Mouse (Mus musculus): ENCODE results near the gene AC109138.7. TPM values are rescaled to one million over a fixed set of nuclear protein-coding genes. Genes with fewer than 3 reads are reported as not detected.

The AC109138.7 gene
- polyA plus RNA-seq, 1 experiment from 2014 or later = not detected

DNA sequence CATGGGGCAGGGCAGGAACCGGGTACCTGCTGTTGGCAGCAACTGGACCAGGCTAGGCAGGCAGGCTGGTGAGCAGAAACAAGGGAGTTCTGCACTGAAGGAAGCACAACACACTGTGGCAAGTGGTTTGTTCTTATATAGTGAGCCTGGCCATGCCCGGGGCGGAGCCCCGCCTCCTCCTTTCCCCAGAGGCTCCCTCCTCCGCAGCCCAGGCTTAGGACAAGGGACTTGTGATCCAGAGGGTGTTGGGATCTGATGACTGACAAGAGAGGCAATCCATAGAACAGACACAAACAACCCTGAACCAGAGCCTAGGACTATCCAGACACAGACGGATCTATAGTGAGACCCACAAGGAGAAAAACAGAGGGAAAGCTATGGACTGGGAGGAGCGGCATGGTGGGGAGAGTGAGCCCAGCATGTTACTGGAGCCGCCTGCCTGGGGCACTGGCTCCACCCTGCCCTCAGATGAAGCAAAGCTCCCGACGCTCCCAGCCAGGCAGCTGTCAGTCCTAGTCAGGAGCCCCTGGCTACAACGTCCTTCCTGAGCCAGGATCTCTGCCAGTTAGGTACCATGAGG, 38.7 kb upstream of the AC109138.7 start, which contains the start of gene Carns1:
Gene Carns1 (minus strand): TSS at position 112 of the 580 bp plus-strand sequence.
- no peaks in the 10 kb centered on the region for H3K36me3 ChIP-seq (ENCODE audit: control insufficient read depth, insufficient read depth, low read length)
- peak within 1 kb of the TSS; percentile 38; the same call in 1 of the 2 replicates for H3K9ac ChIP-seq (replicated peaks; ENCODE audit: low read length)
- WGBS = 2% methylated on average over 11 of the region's 11 CpGs
- DNase-seq = peak; percentile 44
- no peak within 1 kb of the TSS for H3K4me3 ChIP-seq (replicated peaks; ENCODE audit: low read depth, low read length)
- no peaks in the 10 kb centered on the region for H3K9me3 ChIP-seq (ENCODE audit: control insufficient read depth, low read length)
- no peak for ATAC-seq (ENCODE audit: low FRiP score, low TSS enrichment)
- H3K4me2 ChIP-seq (ENCODE audit: low read length) = peak within 1 kb of the TSS; percentile 9
- H3K27ac ChIP-seq (replicated peaks; ENCODE audit: low read depth, low read length) = 0 out of 2 replicates have a peak within 1 kb of the TSS, but pooled peaks have one; percentile 0
- H3K4me1 ChIP-seq (ENCODE audit: control insufficient read depth, insufficient read depth, low read length) = peaks cover 10% of the 10 kb centered on the region
- no peaks in the 10 kb centered on the region for H3K27me3 ChIP-seq (ENCODE audit: control insufficient read depth, insufficient read depth, low read length)

DNA sequence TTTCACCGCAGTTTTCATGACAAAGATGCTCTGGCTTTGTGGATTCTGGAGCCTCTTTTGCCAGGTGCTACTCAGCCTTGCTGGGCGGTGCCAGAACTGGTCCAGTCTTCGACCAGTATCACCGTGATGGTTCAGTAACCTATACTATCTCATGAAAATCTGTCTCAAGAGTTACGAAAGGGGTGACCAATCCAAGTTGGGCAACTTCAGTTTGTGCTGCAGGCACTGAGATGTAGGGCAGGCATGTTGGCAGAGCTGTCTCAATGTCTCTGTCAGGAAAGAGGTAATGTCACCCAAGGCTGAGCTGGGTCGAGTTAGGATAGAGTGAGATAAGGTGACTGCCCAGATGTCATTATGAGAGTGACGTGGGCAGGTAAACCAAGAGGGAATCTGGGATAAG, 33.7 kb upstream of the AC109138.7 start:
- Histone ChIP-seq H3K36me3 (ENCODE audit: control insufficient read depth, insufficient read depth, low read length) (no peaks in the 10 kb centered on the region), H3K27ac (replicated peaks; ENCODE audit: low read depth, low read length) (no peak overlapping the region), H3K4me3 (replicated peaks; ENCODE audit: low read depth, low read length) (no peak overlapping the region), H3K4me2 (ENCODE audit: low read length) (no peak overlapping the region), H3K9ac (replicated peaks; ENCODE audit: low read length) (no peak overlapping the region), H3K27me3 (ENCODE audit: control insufficient read depth, insufficient read depth, low read length) (no peaks in the 10 kb centered on the region), H3K4me1 (ENCODE audit: control insufficient read depth, insufficient read depth, low read length) (peaks cover 5% of the 10 kb centered on the region), H3K9me3 (ENCODE audit: control insufficient read depth, low read length) (no peaks in the 10 kb centered on the region)
- ATAC-seq (ENCODE audit: low FRiP score, low TSS enrichment) (no peak), DNase-seq (no peak)
- WGBS = 89% methylated on average over 7 of the region's 7 CpGs

DNA sequence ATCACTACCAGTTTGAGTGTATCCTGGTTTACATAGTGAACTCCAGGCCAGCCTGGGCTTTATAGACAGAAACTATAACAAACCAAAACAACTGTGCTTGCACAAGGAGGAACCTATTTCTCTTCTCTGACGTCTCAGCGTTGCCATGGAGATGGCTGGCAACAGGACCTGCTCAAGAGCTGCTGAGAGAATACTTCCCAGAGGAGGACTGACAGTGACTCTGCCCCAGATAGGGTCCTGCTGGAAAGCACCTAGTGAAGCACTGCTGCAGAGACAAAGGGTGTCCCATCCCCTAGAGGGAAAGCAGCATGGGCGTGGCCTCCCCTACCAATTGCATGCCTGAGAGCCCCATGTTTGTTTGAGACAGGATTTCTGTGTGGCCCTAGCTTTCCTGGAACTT, 32.3 kb upstream of the AC109138.7 start:
- no peak for ATAC-seq (ENCODE audit: low FRiP score, low TSS enrichment)

DNA sequence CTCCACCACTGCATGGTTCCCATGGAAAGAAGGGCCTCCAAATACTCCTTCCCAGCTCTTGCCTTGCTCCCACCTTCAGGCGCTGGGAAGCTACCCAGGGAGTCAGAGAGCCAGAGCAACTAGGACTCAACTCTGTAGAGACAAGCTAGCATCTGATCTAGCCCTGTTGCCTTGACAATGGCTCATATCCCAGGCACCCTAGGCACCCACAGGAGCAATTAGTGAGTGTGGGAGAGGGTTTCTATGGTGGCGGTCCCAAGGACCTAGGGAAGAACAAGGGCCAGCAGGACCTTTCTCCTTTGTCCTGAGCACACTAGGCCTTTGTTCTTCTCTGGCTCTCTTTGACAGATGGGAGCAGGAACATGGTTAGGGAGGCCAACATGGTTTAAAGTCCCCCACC, 30.5 kb upstream of the AC109138.7 start:
- Histone ChIP-seq H3K27me3 (ENCODE audit: control insufficient read depth, insufficient read depth, low read length) (no peaks in the 10 kb centered on the region), H3K27ac (replicated peaks; ENCODE audit: low read depth, low read length) (no peak overlapping the region), H3K36me3 (ENCODE audit: control insufficient read depth, insufficient read depth, low read length) (no peaks in the 10 kb centered on the region), H3K4me2 (ENCODE audit: low read length) (no peak overlapping the region), H3K9ac (replicated peaks; ENCODE audit: low read length) (no peak overlapping the region), H3K4me3 (replicated peaks; ENCODE audit: low read depth, low read length) (no peak overlapping the region), H3K9me3 (ENCODE audit: control insufficient read depth, low read length) (no peaks in the 10 kb centered on the region), H3K4me1 (ENCODE audit: control insufficient read depth, insufficient read depth, low read length) (no peaks in the 10 kb centered on the region)
- no peak for DNase-seq
- no peak for ATAC-seq (ENCODE audit: low FRiP score, low TSS enrichment)
- WGBS = 63% methylated on average over 2 of the region's 2 CpGs

More for the DNA sequence above, 32.3 kb upstream of the AC109138.7 start:
- H3K4me2 ChIP-seq (ENCODE audit: low read length) = no peak overlapping the region
- 43% methylated on average over 3 of the region's 3 CpGs for WGBS
- no peak overlapping the region for H3K4me3 ChIP-seq (replicated peaks; ENCODE audit: low read depth, low read length)
- no peaks in the 10 kb centered on the region for H3K9me3 ChIP-seq (ENCODE audit: control insufficient read depth, low read length)
- H3K4me1 ChIP-seq (ENCODE audit: control insufficient read depth, insufficient read depth, low read length) = no peaks in the 10 kb centered on the region
- no peaks in the 10 kb centered on the region for H3K36me3 ChIP-seq (ENCODE audit: control insufficient read depth, insufficient read depth, low read length)
- no peaks in the 10 kb centered on the region for H3K27me3 ChIP-seq (ENCODE audit: control insufficient read depth, insufficient read depth, low read length)
- no peak overlapping the region for H3K9ac ChIP-seq (replicated peaks; ENCODE audit: low read length)
- H3K27ac ChIP-seq (replicated peaks; ENCODE audit: low read depth, low read length) = no peak overlapping the region
- DNase-seq = peak; percentile 71

DNA sequence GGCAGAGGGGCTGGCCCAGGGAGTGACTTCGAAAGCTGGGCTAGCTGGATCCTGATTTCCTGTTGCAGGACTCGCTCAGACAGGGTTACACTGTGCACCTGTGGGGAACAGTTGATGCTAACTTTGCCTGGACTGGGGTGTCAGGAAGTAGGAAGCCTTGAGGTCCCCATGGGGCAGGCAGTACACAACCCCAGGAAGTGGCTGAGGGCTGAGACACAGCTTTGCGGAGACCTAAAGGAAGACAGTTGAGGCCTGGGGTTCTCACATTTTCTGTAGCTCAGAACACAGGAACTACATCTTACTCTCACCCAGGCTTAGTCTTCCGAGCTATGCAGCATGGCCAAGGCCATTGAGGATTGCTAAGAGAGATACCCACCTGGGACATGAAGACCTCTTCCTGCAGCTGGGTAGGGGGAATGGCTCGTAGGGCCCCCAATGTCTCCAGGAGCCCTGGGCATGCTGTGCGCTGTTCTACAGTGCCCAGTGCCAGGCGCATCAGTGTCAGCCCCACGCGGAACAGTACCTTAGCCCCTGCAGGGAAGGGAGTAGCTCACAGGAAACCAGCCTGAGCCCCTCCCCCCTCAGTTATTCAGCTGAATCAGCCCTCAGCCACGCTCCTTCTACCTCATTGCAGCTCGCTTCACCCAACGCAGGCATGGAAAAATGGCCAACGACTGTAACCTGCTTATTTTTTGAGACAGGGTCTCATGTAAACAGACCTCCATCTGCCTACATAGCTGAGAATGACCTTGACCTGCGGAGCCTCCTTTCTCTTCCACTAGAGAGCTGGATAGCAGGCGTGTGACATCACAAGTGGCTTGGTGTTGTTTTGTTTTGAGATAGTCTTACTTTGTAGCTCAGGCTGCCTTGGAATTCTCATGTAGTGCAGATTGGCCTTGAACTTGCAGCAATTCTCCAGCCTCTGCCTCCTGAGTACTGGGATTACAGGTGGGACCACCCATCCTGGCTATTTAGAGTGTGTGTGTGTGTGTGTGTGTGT, 28.9 kb upstream of the AC109138.7 start:
- DNase-seq (no peak), ATAC-seq (ENCODE audit: low FRiP score, low TSS enrichment) (no peak; the same call in 1 of the 2 replicates)
- Histone ChIP-seq H3K9ac (replicated peaks; ENCODE audit: low read length) (no peak overlapping the region), H3K36me3 (ENCODE audit: control insufficient read depth, insufficient read depth, low read length) (no peaks in the 10 kb centered on the region), H3K27me3 (ENCODE audit: control insufficient read depth, insufficient read depth, low read length) (no peaks in the 10 kb centered on the region), H3K4me2 (ENCODE audit: low read length) (no peak overlapping the region), H3K4me1 (ENCODE audit: control insufficient read depth, insufficient read depth, low read length) (no peaks in the 10 kb centered on the region), H3K27ac (replicated peaks; ENCODE audit: low read depth, low read length) (no peak overlapping the region), H3K9me3 (ENCODE audit: control insufficient read depth, low read length) (no peaks in the 10 kb centered on the region), H3K4me3 (replicated peaks; ENCODE audit: low read depth, low read length) (no peak overlapping the region)
- 66% methylated on average over 15 of the region's 15 CpGs for WGBS

DNA sequence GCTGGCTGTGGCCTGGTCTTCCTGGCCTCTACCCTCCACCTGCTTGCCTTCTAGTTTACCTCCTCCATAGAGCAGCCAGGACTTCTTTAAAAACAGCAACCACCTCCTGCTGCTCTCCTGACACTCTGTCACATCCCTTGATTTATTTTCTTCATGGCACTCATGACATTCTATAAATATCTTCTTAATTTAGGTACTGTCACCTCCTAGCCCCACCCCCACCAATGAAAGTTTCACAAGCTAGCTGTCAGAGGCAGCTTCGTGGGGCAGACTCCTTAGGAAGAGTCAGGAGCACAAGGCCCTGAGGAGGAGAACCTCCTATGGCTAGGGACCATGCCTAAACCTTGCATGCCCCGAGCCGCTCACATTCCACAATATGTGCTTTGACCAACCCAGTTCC, 26.9 kb upstream of the AC109138.7 start:
- Histone ChIP-seq H3K4me2 (ENCODE audit: low read length) (no peak overlapping the region), H3K4me3 (replicated peaks; ENCODE audit: low read depth, low read length) (no peak overlapping the region), H3K27ac (replicated peaks; ENCODE audit: low read depth, low read length) (no peak overlapping the region), H3K9me3 (ENCODE audit: control insufficient read depth, low read length) (no peaks in the 10 kb centered on the region), H3K36me3 (ENCODE audit: control insufficient read depth, insufficient read depth, low read length) (no peaks in the 10 kb centered on the region), H3K27me3 (ENCODE audit: control insufficient read depth, insufficient read depth, low read length) (no peaks in the 10 kb centered on the region), H3K4me1 (ENCODE audit: control insufficient read depth, insufficient read depth, low read length) (no peaks in the 10 kb centered on the region), H3K9ac (replicated peaks; ENCODE audit: low read length) (no peak overlapping the region)
- ATAC-seq (ENCODE audit: low FRiP score, low TSS enrichment) = no peak
- no peak for DNase-seq
- whole genome bisulfite sequencing = 74% methylated on average over 3 of the region's 3 CpGs

DNA sequence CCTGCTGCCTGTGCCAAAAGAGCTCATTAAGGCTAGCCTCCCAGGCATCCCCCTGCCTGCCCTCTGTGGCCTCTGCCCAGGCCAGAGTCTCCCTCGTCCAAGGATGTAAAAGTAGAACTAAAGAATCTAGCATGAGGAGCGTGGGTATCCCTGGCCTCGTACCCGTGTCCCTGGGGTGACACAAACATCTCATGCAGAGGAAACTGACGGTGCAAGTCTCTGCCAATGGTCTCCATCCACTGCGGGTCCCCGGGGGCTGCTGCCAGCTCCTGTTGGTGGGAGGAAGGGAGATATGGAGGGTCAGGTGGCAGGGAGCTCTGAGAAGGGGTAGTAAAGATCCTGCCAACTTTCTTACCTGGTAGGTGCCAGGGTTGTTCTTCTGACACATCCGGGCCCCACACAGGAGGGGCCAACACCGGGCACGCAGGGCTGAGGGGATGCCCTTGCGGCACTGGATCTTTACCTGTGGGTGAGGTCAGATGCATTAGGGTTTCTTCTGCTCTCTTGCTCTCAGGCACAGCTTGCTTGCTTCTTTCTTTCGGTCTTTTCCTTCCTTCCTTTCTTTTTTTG, 25.0 kb upstream of the AC109138.7 start:
- no peak for ATAC-seq (ENCODE audit: low FRiP score, low TSS enrichment)
- no peak overlapping the region for H3K27ac ChIP-seq (replicated peaks; ENCODE audit: low read depth, low read length)
- H3K4me2 ChIP-seq (ENCODE audit: low read length) = no peak overlapping the region
- no peak overlapping the region for H3K4me3 ChIP-seq (replicated peaks; ENCODE audit: low read depth, low read length)
- no peak for DNase-seq
- 86% methylated on average over 12 of the region's 12 CpGs for WGBS
- no peak overlapping the region for H3K9ac ChIP-seq (replicated peaks; ENCODE audit: low read length)
- H3K4me1 ChIP-seq (ENCODE audit: control insufficient read depth, insufficient read depth, low read length) = peaks cover 11% of the 10 kb centered on the region
- no peaks in the 10 kb centered on the region for H3K9me3 ChIP-seq (ENCODE audit: control insufficient read depth, low read length)
- no peaks in the 10 kb centered on the region for H3K27me3 ChIP-seq (ENCODE audit: control insufficient read depth, insufficient read depth, low read length)
- H3K36me3 ChIP-seq (ENCODE audit: control insufficient read depth, insufficient read depth, low read length) = peaks cover 11% of the 10 kb centered on the region

DNA sequence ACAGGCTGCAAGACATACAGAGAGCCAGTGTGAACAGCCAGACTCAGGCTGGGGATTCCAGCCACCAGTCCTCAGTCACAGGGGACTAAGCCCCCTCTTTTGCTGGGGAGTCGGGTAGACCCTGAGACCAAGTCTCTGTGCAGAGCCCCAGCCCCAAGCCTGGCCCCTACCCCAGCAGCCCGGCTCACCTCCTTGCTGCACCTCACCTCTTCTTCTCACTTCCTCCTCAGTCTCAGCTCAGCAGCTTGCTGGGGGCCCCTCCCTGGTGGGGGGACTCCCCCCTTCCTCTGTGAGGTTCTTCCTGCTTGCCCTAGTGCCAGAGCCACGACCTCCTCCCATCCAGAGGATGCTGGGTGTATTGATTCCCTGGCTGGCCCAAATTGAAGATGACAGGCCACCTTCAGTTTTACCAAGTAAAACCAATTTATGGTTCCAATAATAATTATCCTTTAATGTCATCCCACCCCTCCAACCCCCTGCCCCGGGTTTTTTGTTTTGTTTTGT, 23.3 kb upstream of the AC109138.7 start, which contains the start of gene Tbc1d10c:
Gene Tbc1d10c (minus strand): TSS at position 454 of the 504 bp plus-strand sequence.
- WGBS = 66% methylated on average over 4 of the region's 4 CpGs
- peak within 1 kb of the TSS; percentile 89 for H3K27ac ChIP-seq (replicated peaks; ENCODE audit: low read depth, low read length)
- no peaks in the 10 kb centered on the region for H3K27me3 ChIP-seq (ENCODE audit: control insufficient read depth, insufficient read depth, low read length)
- H3K9ac ChIP-seq (replicated peaks; ENCODE audit: low read length) = peak within 1 kb of the TSS; percentile 94
- DNase-seq (no peak), ATAC-seq (ENCODE audit: low FRiP score, low TSS enrichment) (0 out of 2 replicates have a peak, but pooled peaks have one; percentile 9)
- H3K36me3 ChIP-seq (ENCODE audit: control insufficient read depth, insufficient read depth, low read length) = peaks cover 28% of the 10 kb centered on the region
- H3K4me2 ChIP-seq (ENCODE audit: low read length) = peak within 1 kb of the TSS; percentile 86
- H3K4me3 ChIP-seq (replicated peaks; ENCODE audit: low read depth, low read length) = peak within 1 kb of the TSS; percentile 91
- peaks cover 11% of the 10 kb centered on the region for H3K4me1 ChIP-seq (ENCODE audit: control insufficient read depth, insufficient read depth, low read length)
- H3K9me3 ChIP-seq (ENCODE audit: control insufficient read depth, low read length) = no peaks in the 10 kb centered on the region

Measured in midbrain, embryonic 14.5 days (tissue).